Mouse (Mus musculus) lung, adult 2 months (tissue): Measurements from ENCODE around the gene Ifi35.

Experiments
- CTCF ChIP-seq: fragments of 200-500 bp; IDR thresholded peaks from 2 replicates; pipeline ENCODE4 v1.5.1; 2011; ENCODE audit warnings: mild to moderate bottlenecking, low read length, control low read depth; ENCODE audit not compliant: insufficient read depth
- POLR2A ChIP-seq: fragments of 200-500 bp; IDR thresholded peaks from 2 replicates; pipeline ENCODE4 v1.6.1; 2011; ENCODE audit warnings: low read depth, mild to moderate bottlenecking, control low read depth, low read length, borderline replicate concordance; ENCODE audit errors: extremely low read depth

- no peak for TF ChIP-seq POLR2A
- TF ChIP-seq CTCF: no peak
These were observed 36.0 kb downstream of the Ifi35 start for GRCm38 (mm10) chr11:101484245-101484644.
